Mouse (Mus musculus) kidney, adult 10 weeks (tissue): ENCODE results near the gene Gm11146. TPM values are rescaled to one million over a fixed set of nuclear protein-coding genes. Genes with fewer than 3 reads are reported as not detected.

Experiments
- polyA plus RNA-seq: library from polyadenylated mRNA; stranded (reverse); fragments of 350-450 nt; fragmentation: Illumina TruSeq; extraction: RNeasy Lipid Tissue Mini Kit (QIAGEN cat#74804); gene quantifications from one replicate; pipeline ENCODE4 v1.2.3, GENCODE M21; 2014; ENCODE audit warnings: low read depth, low replicate concordance

Gm11146 gene
- polyA plus RNA-seq, result not detected

DNA sequence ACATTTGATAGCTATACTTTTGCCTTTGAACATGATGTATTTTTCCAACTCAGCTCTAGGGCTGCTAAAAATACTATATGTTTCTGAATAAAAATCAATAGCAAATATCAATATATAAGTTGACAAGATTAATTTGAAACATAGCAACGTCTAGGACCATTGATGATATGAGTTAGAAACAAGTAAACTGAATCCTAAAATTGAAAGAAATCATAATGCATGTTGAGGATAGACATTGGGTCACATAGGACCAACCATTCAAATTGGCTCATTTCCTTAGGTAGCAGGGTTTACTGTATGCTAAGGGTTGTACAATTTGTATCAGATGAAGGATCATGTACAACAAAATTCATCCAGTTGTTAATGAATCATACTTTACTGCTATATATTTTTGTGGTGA lies at the start of gene Gm11146:
Gm11146 (minus strand) TSS at position 101 of the 400 bp plus-strand sequence.

